Mouse (Mus musculus) embryonic facial prominence, embryonic 15.5 days (tissue): ENCODE measurements around the gene Apmap. TPM values are rescaled to one million over a fixed set of nuclear protein-coding genes. Genes with fewer than 3 reads are reported as not detected.
"Not testable (repeated sequence)": the region's sequence is repeated elsewhere in the genome, so short reads cannot be mapped to it uniquely, and the experiment has no call there.

Experiments used
- ATAC-seq: fragments of 200-750 bp; cut with Nextera tagmentation; 2 replicates; pipeline ENCODE4 v1.8.0; 2017; ENCODE audit warnings: low read depth, moderate TSS enrichment; ENCODE audit not compliant: insufficient number of reproducible peaks, low FRiP score, low TSS enrichment
- H3K27ac ChIP-seq: fragments of 300-500 bp; sonication (generic); replicated peaks from 2 replicates; pipeline ENCODE4 v1.5.1; 2015; ENCODE audit warnings: mild to moderate bottlenecking, inconsistent platforms
- H3K27me3 ChIP-seq: fragments of 300-500 bp; sonication (generic); 2 replicates; pipeline ENCODE4 v1.6.1; 2015; ENCODE audit warnings: inconsistent platforms
- H3K36me3 ChIP-seq: fragments of 300-500 bp; sonication (generic); 2 replicates; pipeline ENCODE4 v1.6.1; 2015; ENCODE audit warnings: mild to moderate bottlenecking, inconsistent platforms
- H3K4me1 ChIP-seq: fragments of 300-500 bp; sonication (generic); 2 replicates; pipeline ENCODE4 v1.6.1; 2015; ENCODE audit warnings: inconsistent platforms
- H3K4me2 ChIP-seq: fragments of 300-500 bp; sonication (generic); replicated peaks from 2 replicates; pipeline ENCODE4 v1.6.1; 2015; ENCODE audit warnings: mild to moderate bottlenecking, inconsistent platforms
- H3K4me3 ChIP-seq: fragments of 300-500 bp; sonication (generic); replicated peaks from 2 replicates; pipeline ENCODE4 v1.5.1; 2015; ENCODE audit warnings: mild to moderate bottlenecking, inconsistent platforms
- H3K9ac ChIP-seq: fragments of 300-500 bp; sonication (generic); 2 replicates; pipeline ENCODE4 v1.6.1; 2015; ENCODE audit warnings: inconsistent platforms
- H3K9me3 ChIP-seq: fragments of 300-500 bp; sonication (generic); replicated peaks from 2 replicates; pipeline ENCODE4 v1.6.1; 2016; ENCODE audit warnings: inconsistent platforms
- WGBS: fragments of 180-500 bp; shearing (Covaris S2); methylation state at CpG from one replicate; pipeline ENCODE4 v1.1.7; 2015; 5-methylcytosine and 5-hydroxymethylcytosine counted together
- polyA plus RNA-seq: library from polyadenylated mRNA; unstranded; fragments of >200 nt; fragmentation: Nextera tagmentation; extraction: Ambion mirVana; gene quantifications from 2 replicates; pipeline ENCODE4 v1.2.1, GENCODE M21; 2015

Gene Apmap
- polyA plus RNA-seq, 1 experiment from 2014 or later: 37.1 TPM

GRCm38 (mm10) chr2:150570761-150571160 lies 37.6 kb downstream of the Apmap start:
- no peak overlapping the region for H3K4me2 ChIP-seq

GRCm38 (mm10) chr2:150569847-150570590 lies 38.3 kb downstream of the Apmap start, which contains the start of gene Cst7:
Gene Cst7, plus strand, starts transcription at chr2:150570415.
- H3K4me3 ChIP-seq: no peak within 1 kb of the TSS
- 72% methylated on average over 11 of the region's 11 CpGs for WGBS
- H3K27ac ChIP-seq: no peak within 1 kb of the TSS
- ATAC-seq: no peak
- no peak within 1 kb of the TSS for H3K4me2 ChIP-seq
- H3K36me3 ChIP-seq: no peaks in the 10 kb centered on the region
- H3K9me3 ChIP-seq: no peaks in the 10 kb centered on the region
- no peaks in the 10 kb centered on the region for H3K4me1 ChIP-seq
- H3K27me3 ChIP-seq: no peaks in the 10 kb centered on the region
- no peak within 1 kb of the TSS for H3K9ac ChIP-seq

More at GRCm38 (mm10) chr2:150570761-150571160, 37.6 kb downstream of the Apmap start:
- Histone ChIP-seq H3K4me1 (no peaks in the 10 kb centered on the region), H3K36me3 (no peaks in the 10 kb centered on the region), H3K27me3 (no peaks in the 10 kb centered on the region), H3K9ac (no peak overlapping the region), H3K9me3 (no peaks in the 10 kb centered on the region), H3K4me3 (no peak overlapping the region), H3K27ac (no peak overlapping the region)
- ATAC-seq: no peak
- WGBS: 83% methylated on average over 2 of the region's 2 CpGs

GRCm38 (mm10) chr2:150567051-150567450 lies 41.3 kb downstream of the Apmap start:
- H3K4me2 ChIP-seq: no peak overlapping the region
- no peaks in the 10 kb centered on the region for H3K27me3 ChIP-seq
- no peak overlapping the region for H3K27ac ChIP-seq
- no peak overlapping the region for H3K4me3 ChIP-seq
- H3K36me3 ChIP-seq: no peaks in the 10 kb centered on the region
- no peaks in the 10 kb centered on the region for H3K9me3 ChIP-seq
- WGBS: 79% methylated on average over 2 of the region's 2 CpGs
- H3K4me1 ChIP-seq: no peaks in the 10 kb centered on the region
- H3K9ac ChIP-seq: no peak overlapping the region
- ATAC-seq: no peak

GRCm38 (mm10) chr2:150558568-150558967 lies 49.8 kb downstream of the Apmap start:
- no peak for ATAC-seq
- Histone ChIP-seq H3K4me2 (no peak overlapping the region), H3K27me3 (no peaks in the 10 kb centered on the region), H3K9me3 (no peaks in the 10 kb centered on the region), H3K4me1 (no peaks in the 10 kb centered on the region), H3K4me3 (no peak overlapping the region), H3K9ac (no peak overlapping the region), H3K36me3 (no peaks in the 10 kb centered on the region), H3K27ac (no peak overlapping the region)
- WGBS: 48% methylated on average over 3 of the region's 3 CpGs

DNA sequence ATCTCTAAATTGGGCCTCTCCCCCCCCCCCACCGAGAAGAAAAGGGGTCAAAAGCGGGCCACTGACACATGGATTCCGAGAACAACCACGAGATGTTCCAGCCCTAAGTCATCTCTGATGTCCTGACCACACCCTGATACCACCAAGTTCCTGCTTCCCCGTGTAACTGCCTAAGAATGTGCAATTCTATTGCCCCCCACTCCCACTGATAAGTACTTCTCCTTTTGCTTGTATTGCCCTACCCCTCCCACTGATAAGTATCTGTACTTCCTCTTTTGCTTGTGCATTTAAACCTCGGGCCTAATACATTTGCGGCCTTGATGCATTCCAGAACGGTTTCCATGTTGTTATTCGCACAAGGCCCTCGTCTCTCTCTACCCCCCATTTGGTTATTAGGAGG lies 58.8 kb downstream of the Apmap start:
- not testable (repeated sequence) for H3K27me3 ChIP-seq, ATAC-seq, H3K9me3 ChIP-seq, H3K4me2 ChIP-seq, H3K27ac ChIP-seq, H3K9ac ChIP-seq, H3K4me1 ChIP-seq, H3K4me3 ChIP-seq, H3K36me3 ChIP-seq
- WGBS: 71% methylated on average over 10 of the region's 10 CpGs

Other genes with a start within 250 kb of the Apmap start
- gene 3300002I08Rik, start 245.8 kb downstream of the Apmap start, polyA plus RNA-seq: 7.0 and 7.3 TPM in 2 replicates
- 6.0 and 7.2 TPM in 2 replicates for gene Zfp442, start 157.1 kb downstream of the Apmap start, polyA plus RNA-seq
- not detected in 2 replicates for gene Zfp345, start 123.5 kb downstream of the Apmap start, polyA plus RNA-seq
- gene Cst7, start 38.2 kb downstream of the Apmap start, polyA plus RNA-seq: 2.1 and 3.4 TPM in 2 replicates
- gene Acss1, start 59.9 kb upstream of the Apmap start, polyA plus RNA-seq: 6.7 and 8.0 TPM in 2 replicates
- 0.05 TPM in 1 of 2 replicates, not detected in the other for gene Vsx1, start 80.8 kb upstream of the Apmap start, polyA plus RNA-seq
- gene Entpd6, start 140.5 kb upstream of the Apmap start, polyA plus RNA-seq: 25.1 and 28.5 TPM in 2 replicates
- gene Pygb, start 178.2 kb upstream of the Apmap start, polyA plus RNA-seq: 85.8 and 88.5 TPM in 2 replicates